Mouse (Mus musculus) gastrocnemius, adult 2 months (tissue): Measurements from ENCODE around the gene Dcp1b. TPM values are rescaled to one million over a fixed set of nuclear protein-coding genes. Genes with fewer than 3 reads are reported as not detected.

Experiments used
- DNase-seq: peaks from one replicate; pipeline ENCODE4 v3.0.0; 2022
- H3K27ac ChIP-seq: fragments of 200-600 bp; 2 replicates; pipeline ENCODE4 v1.8.1; 2022; ENCODE audit warnings: mild to moderate bottlenecking
- H3K4me3 ChIP-seq: fragments of 200-600 bp; 2 replicates; pipeline ENCODE4 v1.8.1; 2022; ENCODE audit warnings: mild to moderate bottlenecking, moderate library complexity
- CTCF ChIP-seq: fragments of 200-600 bp; IDR thresholded peaks from 2 replicates; pipeline ENCODE4 v1.8.1; 2022; ENCODE audit warnings: antibody characterized with exemption, mild to moderate bottlenecking, moderate library complexity
- intact Hi-C: fragments of 180-260 bp; cut with DNase I; formaldehyde crosslinking; loops from one replicate; pipeline ENCODE4 v1.15.1; 2025
- total RNA-seq, 2 experiments: library from RNA; stranded (reverse); gene quantifications; 2 replicates each; pipeline ENCODE4 v1.2.3; 2021

The Dcp1b gene
- total RNA-seq, 2 experiments from 2014 or later: 4.3 to 4.8 TPM

- Histone ChIP-seq H3K4me3 (no peak overlapping the region), H3K27ac (no peak overlapping the region)
- DNase-seq: no peak
- TF ChIP-seq CTCF: no peak
- intact Hi-C loops: no loop called here
Observed at GRCm38 (mm10) chr6:119224451-119225195, 49.6 kb downstream of the Dcp1b start.

GRCm38 (mm10) chr6:119225226-119225625 is 50.2 kb downstream of the Dcp1b start:
- TF ChIP-seq CTCF: no peak
- Histone ChIP-seq H3K4me3 (no peak overlapping the region), H3K27ac (no peak overlapping the region)
- intact Hi-C loops: no loop called here
- no peak for DNase-seq

- Histone ChIP-seq H3K4me3 (no peak overlapping the region), H3K27ac (no peak overlapping the region)
- intact Hi-C loops: no loop called here
- no peak for DNase-seq
- no peak for TF ChIP-seq CTCF
Observed at GRCm38 (mm10) chr6:119225731-119226130, 50.7 kb downstream of the Dcp1b start.

GRCm38 (mm10) chr6:119227001-119227400 is 51.9 kb downstream of the Dcp1b start:
- TF ChIP-seq CTCF: no peak
- Histone ChIP-seq H3K4me3 (no peak overlapping the region), H3K27ac (no peak overlapping the region)
- no peak for DNase-seq
- intact Hi-C loops: no loop called here

GRCm38 (mm10) chr6:119228861-119229603 is 54.0 kb downstream of the Dcp1b start:
- Histone ChIP-seq H3K27ac (no peak overlapping the region), H3K4me3 (no peak overlapping the region)
- TF ChIP-seq CTCF: no peak
- DNase-seq: no peak
- intact Hi-C loops: no loop called here

GRCm38 (mm10) chr6:119233066-119233465 is 58.0 kb downstream of the Dcp1b start:
- Histone ChIP-seq H3K27ac (no peak overlapping the region), H3K4me3 (no peak overlapping the region)
- intact Hi-C loops: no loop called here
- no peak for TF ChIP-seq CTCF
- no peak for DNase-seq

GRCm38 (mm10) chr6:119235441-119235840 is 60.4 kb downstream of the Dcp1b start:
- H3K27ac ChIP-seq: no peak overlapping the region
- H3K4me3 ChIP-seq: no peak overlapping the region
- no peak for TF ChIP-seq CTCF
- intact Hi-C loops: no loop called here
- no peak for DNase-seq

GRCm38 (mm10) chr6:119236241-119236640 is 61.2 kb downstream of the Dcp1b start, which contains the start of gene Cacna2d4:
Cacna2d4 (plus strand) TSS chr6:119236526.
- no peak for TF ChIP-seq CTCF
- intact Hi-C loops: no loop called here
- DNase-seq: no peak

GRCm38 (mm10) chr6:119237427-119237989 is 62.5 kb downstream of the Dcp1b start:
- H3K4me3 ChIP-seq: no peak overlapping the region
- DNase-seq: peak; percentile 47
- H3K27ac ChIP-seq: no peak overlapping the region
- intact Hi-C loops: no loop called here
- no peak for TF ChIP-seq CTCF

More at GRCm38 (mm10) chr6:119236241-119236640, 61.2 kb downstream of the Dcp1b start, which contains the start of gene Cacna2d4:
- no peak within 1 kb of the TSS for H3K4me3 ChIP-seq
- no peak within 1 kb of the TSS for H3K27ac ChIP-seq

GRCm38 (mm10) chr6:119239341-119240005 is 64.4 kb downstream of the Dcp1b start:
- no peak overlapping the region for H3K27ac ChIP-seq
- H3K4me3 ChIP-seq: no peak overlapping the region
- TF ChIP-seq CTCF: no peak
- no peak for DNase-seq
- intact Hi-C loops: no loop called here

- no peak for TF ChIP-seq CTCF
- DNase-seq: peak; percentile 67
- no peak overlapping the region for H3K4me3 ChIP-seq
- peak overlapping the region; percentile 6; the same call in 1 of the 2 replicates for H3K27ac ChIP-seq
- intact Hi-C loops: no loop called here
Observed at GRCm38 (mm10) chr6:119240256-119240655, 65.2 kb downstream of the Dcp1b start.

GRCm38 (mm10) chr6:119240871-119241705 is 66.0 kb downstream of the Dcp1b start:
- Histone ChIP-seq H3K27ac (peak overlapping the region; percentile 6; the same call in 1 of the 2 replicates), H3K4me3 (no peak overlapping the region)
- TF ChIP-seq CTCF: no peak
- intact Hi-C loops: no loop called here
- no peak for DNase-seq
